Mouse (Mus musculus): ENCODE data around the gene Itln1. TPM values are rescaled to one million over a fixed set of nuclear protein-coding genes. Genes with fewer than 3 reads are reported as not detected.

Gene Itln1
- polyA plus RNA-seq, 1 experiment, result not detected

DNA sequence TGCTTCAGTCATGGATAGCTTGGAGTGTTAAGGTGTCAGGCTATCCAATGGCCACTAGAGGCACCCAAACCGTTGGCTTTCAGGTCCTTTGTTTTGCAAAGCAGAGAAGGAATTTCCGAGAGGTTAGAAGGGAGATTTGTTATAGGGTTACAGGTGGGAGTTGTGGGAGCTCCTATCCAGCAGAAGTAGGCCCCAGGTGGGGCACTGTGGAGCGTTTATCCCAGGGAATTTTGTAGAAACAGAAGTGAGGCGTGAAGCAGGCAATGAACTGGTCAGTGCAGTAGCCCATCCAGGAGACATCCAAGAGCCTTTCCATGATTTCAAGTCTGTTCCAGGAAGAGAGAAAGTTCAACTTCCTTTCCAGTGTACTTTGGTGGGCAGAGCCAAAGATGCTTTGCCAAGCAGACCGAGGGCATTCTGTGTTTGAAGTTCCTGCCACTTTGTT, 33.4 kb downstream of the Itln1 start:
- peaks cover 17% of the 10 kb centered on the region for H3K4me1 ChIP-seq (ENCODE audit: control insufficient read depth, insufficient read depth, low read length)
- no peak; the same call in 1 of the 2 replicates for TF ChIP-seq CTCF (IDR thresholded peaks at IDR 0.05; ENCODE audit: low read depth, low read length)
- peak; percentile 43; the same call in 1 of the 2 replicates for TF ChIP-seq POLR2A (IDR thresholded peaks at IDR 0.05; ENCODE audit: borderline replicate concordance, low read depth, low read length)
- H3K4me3 ChIP-seq (ENCODE audit: insufficient read depth, low read length), result no peak overlapping the region
- 0 out of 2 replicates have a peak overlapping the region, but pooled peaks have one; percentile 2 for H3K27ac ChIP-seq (ENCODE audit: insufficient read depth, low read depth, low read length)

DNA sequence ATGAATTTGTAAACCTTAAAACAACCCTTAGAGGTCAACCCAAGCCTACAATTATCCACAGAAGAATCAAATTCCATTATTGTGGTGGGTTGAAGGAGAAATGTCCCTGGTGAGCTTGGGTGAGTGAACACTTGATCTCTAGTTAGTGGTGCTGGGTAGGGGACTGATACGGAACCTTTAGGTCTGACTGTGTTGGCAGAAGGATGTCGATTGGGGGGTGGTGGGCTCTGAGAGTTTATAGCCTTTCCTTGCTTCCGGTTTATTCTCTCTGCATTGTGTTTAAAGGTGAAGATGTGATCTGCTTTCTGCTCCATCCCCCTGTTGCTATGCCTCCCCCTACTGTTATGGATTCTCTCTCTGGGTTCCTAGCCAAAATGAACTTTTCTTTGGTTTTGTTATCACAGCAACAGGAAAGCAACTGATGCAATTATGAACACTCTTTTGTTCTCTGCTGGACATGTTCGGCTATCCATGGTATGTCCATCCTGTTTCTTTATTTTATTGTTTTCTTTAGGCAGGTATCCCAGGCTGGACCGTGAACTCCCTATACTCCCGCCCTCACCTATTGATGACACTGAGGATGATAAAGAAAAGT, 34.0 kb downstream of the Itln1 start:
- no peak for TF ChIP-seq POLR2A (IDR thresholded peaks at IDR 0.05; ENCODE audit: borderline replicate concordance, low read depth, low read length)
- no peak for TF ChIP-seq CTCF (IDR thresholded peaks at IDR 0.05; ENCODE audit: low read depth, low read length)
- peaks cover 17% of the 10 kb centered on the region for H3K4me1 ChIP-seq (ENCODE audit: control insufficient read depth, insufficient read depth, low read length)
- H3K4me3 ChIP-seq (ENCODE audit: insufficient read depth, low read length), result no peak overlapping the region
- H3K27ac ChIP-seq (ENCODE audit: insufficient read depth, low read depth, low read length), result no peak overlapping the region

- Histone ChIP-seq H3K4me1 (ENCODE audit: control insufficient read depth, insufficient read depth, low read length) (peaks cover 7% of the 10 kb centered on the region), H3K27ac (ENCODE audit: insufficient read depth, low read depth, low read length) (no peak overlapping the region), H3K4me3 (ENCODE audit: insufficient read depth, low read length) (no peak overlapping the region)
- TF ChIP-seq CTCF (IDR thresholded peaks at IDR 0.05; ENCODE audit: low read depth, low read length) (no peak), POLR2A (IDR thresholded peaks at IDR 0.05; ENCODE audit: borderline replicate concordance, low read depth, low read length) (no peak)
Observed at GRCm38 (mm10) chr1:171499856-171500255, 35.2 kb downstream of the Itln1 start.

GRCm38 (mm10) chr1:171495371-171495770, 39.7 kb downstream of the Itln1 start:
- Histone ChIP-seq H3K4me1 (ENCODE audit: control insufficient read depth, insufficient read depth, low read length) (peaks cover 4% of the 10 kb centered on the region), H3K27ac (ENCODE audit: insufficient read depth, low read depth, low read length) (no peak overlapping the region), H3K4me3 (ENCODE audit: insufficient read depth, low read length) (no peak overlapping the region)
- no peak for TF ChIP-seq CTCF (IDR thresholded peaks at IDR 0.05; ENCODE audit: low read depth, low read length)
- no peak for TF ChIP-seq POLR2A (IDR thresholded peaks at IDR 0.05; ENCODE audit: borderline replicate concordance, low read depth, low read length)

GRCm38 (mm10) chr1:171494241-171494640, 40.9 kb downstream of the Itln1 start:
- Histone ChIP-seq H3K27ac (ENCODE audit: insufficient read depth, low read depth, low read length) (no peak overlapping the region), H3K4me3 (ENCODE audit: insufficient read depth, low read length) (no peak overlapping the region), H3K4me1 (ENCODE audit: control insufficient read depth, insufficient read depth, low read length) (no peaks in the 10 kb centered on the region)
- TF ChIP-seq POLR2A (IDR thresholded peaks at IDR 0.05; ENCODE audit: borderline replicate concordance, low read depth, low read length) (no peak), CTCF (IDR thresholded peaks at IDR 0.05; ENCODE audit: low read depth, low read length) (no peak)

DNA sequence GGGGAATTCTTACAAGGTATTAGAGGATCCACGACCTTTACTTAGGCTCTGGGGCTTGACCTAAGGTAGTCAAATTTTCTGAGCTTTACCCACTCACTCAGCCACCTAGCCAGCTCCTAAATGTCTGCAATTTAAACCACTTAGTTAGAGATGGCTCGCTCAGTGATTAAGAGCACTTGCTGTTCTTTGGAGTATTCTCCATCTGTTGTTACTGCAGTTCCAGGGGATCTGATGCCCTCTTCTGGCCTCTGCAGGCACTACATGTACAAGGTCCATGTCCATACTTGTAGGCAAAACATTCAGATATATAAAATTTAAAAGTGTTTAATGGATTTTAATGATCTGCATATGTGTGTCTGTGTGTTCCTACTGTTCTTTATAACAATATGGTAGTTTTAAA, 56.1 kb downstream of the Itln1 start:
- peaks cover 5% of the 10 kb centered on the region for H3K4me1 ChIP-seq (ENCODE audit: control insufficient read depth, insufficient read depth, low read length)
- no peak overlapping the region for H3K4me3 ChIP-seq (ENCODE audit: insufficient read depth, low read length)
- TF ChIP-seq POLR2A (IDR thresholded peaks at IDR 0.05; ENCODE audit: borderline replicate concordance, low read depth, low read length) (no peak), CTCF (IDR thresholded peaks at IDR 0.05; ENCODE audit: low read depth, low read length) (no peak)
- no peak overlapping the region for H3K27ac ChIP-seq (ENCODE audit: insufficient read depth, low read depth, low read length)

GRCm38 (mm10) chr1:171477758-171478545, 57.1 kb downstream of the Itln1 start:
- no peak overlapping the region for H3K27ac ChIP-seq (ENCODE audit: insufficient read depth, low read depth, low read length)
- TF ChIP-seq CTCF (IDR thresholded peaks at IDR 0.05; ENCODE audit: low read depth, low read length), result no peak
- no peak for TF ChIP-seq POLR2A (IDR thresholded peaks at IDR 0.05; ENCODE audit: borderline replicate concordance, low read depth, low read length)
- H3K4me3 ChIP-seq (ENCODE audit: insufficient read depth, low read length), result no peak overlapping the region
- peaks cover 6% of the 10 kb centered on the region for H3K4me1 ChIP-seq (ENCODE audit: control insufficient read depth, insufficient read depth, low read length)

DNA sequence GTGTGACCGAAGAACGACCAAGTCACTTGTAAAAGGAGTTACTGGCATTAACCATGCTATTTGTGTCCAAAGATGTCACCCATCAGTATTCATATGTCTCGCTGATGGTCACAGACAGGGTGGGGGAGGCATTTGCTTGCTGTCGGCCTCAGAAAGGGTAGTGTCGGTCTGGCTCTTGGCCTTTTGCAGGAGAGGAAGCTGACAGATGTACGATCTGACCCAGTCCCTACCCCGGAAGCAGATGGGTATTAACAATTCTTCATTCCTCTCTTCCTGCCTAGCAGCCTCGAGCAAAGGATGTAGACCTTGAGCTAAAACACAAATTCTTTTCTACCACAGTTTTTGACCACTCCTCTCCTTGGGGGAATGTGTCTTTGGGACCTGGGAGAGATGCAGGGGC, 58.0 kb downstream of the Itln1 start:
- Histone ChIP-seq H3K4me1 (ENCODE audit: control insufficient read depth, insufficient read depth, low read length) (peaks cover 6% of the 10 kb centered on the region), H3K27ac (ENCODE audit: insufficient read depth, low read depth, low read length) (no peak overlapping the region), H3K4me3 (ENCODE audit: insufficient read depth, low read length) (no peak overlapping the region)
- TF ChIP-seq POLR2A (IDR thresholded peaks at IDR 0.05; ENCODE audit: borderline replicate concordance, low read depth, low read length), result no peak
- TF ChIP-seq CTCF (IDR thresholded peaks at IDR 0.05; ENCODE audit: low read depth, low read length), result no peak

DNA sequence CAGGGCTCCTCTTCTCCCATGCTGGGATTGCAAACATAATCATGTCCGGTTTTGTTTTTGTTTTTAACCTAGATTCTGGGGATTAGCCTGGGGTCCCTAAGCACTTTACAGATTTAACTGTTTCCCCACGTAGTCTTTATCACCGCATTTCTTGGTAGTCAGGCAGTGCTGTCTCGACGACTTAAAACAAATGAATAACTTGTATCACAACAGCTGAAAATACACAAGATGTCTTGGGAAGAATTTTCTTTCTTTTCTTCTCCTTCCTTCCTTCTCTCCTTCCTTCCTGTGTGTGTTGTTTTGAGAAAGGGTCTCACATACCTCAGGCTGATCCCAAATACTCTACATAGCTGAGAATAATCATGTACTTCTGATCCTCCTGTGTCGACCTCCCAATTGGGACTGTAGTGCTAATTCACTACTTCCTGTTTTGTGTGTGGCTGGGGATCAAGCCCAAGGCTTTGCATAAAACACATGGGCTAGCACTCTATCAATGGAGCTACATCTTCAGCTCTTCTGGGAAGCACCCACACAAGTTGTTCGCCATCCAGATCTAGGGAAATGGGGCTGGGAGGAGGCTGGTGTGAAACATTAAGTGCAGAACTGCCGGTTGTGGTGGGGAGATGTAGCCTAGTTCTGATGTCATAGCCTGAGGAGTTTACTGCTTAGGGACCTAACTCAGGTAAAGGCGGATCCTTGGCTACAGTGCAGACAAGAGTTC, 61.0 kb downstream of the Itln1 start:
- Histone ChIP-seq H3K4me1 (ENCODE audit: control insufficient read depth, insufficient read depth, low read length) (peaks cover 24% of the 10 kb centered on the region), H3K4me3 (ENCODE audit: insufficient read depth, low read length) (no peak overlapping the region), H3K27ac (ENCODE audit: insufficient read depth, low read depth, low read length) (no peak overlapping the region)
- TF ChIP-seq POLR2A (IDR thresholded peaks at IDR 0.05; ENCODE audit: borderline replicate concordance, low read depth, low read length), result no peak
- TF ChIP-seq CTCF (IDR thresholded peaks at IDR 0.05; ENCODE audit: low read depth, low read length), result no peak

All from bone marrow macrophage, adult 2 months (primary cell).